Mouse (Mus musculus): Measurements from ENCODE around the gene Gm49388.

Gm49388 gene

DNA sequence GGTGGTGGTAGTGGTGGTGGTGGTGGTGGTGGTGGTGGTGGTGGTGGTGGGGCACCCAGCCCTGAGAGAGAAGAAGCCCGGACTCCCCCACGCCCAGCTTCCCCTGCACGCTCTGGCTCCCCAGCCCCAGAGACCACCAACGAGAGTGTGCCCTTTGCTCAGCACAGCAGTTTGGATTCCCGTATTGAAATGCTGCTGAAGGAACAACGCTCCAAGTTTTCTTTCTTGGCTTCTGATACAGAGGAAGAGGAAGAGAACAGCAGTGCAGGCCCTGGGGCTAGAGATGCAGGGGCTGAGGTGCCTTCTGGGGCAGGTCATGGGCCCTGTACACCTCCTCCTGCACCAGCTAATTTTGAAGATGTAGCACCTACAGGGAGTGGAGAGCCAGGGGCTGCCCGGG, at the start of gene Gm49388:
TSS of gene Gm49388 (plus strand) at position 301 of the 400 bp plus-strand sequence.
- DNase-seq = no peak

DNA sequence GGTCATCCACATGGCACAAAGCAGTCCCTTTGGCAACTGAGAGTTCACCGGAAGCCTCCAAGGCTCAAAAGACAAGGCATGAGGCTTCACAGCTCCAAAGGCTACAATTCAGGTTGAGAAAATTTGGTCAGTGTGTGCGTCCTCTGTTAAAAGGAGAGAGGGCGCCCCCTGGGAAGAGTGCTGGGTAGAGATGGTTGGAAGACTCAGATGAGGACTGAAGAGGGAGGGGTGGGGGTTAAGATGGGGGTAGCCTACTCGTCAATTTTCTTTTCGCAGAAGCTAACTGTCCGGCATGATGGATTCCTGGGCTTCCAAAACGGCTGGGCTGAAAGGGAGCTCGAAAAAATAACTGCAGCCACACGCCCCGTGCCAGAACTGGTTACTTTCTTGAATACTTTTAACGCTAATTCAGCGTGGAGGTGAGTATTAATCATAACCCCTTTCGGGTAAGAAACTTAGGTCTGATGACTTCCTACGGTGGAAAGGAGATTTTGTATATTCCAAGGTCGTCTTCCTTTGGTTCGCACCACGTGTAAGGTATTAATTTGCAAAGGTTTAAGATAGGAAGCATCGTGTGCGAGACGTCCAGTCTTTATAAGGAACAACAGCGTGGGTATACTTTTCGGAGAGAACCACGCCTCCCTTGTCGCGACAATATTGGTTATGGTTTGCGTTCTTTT, 40.9 kb upstream of the Gm49388 start, which contains the start of gene Fbxl19:
TSS of gene Fbxl19 (plus strand) at position 178 of the 680 bp plus-strand sequence.
- DNase-seq = peak; percentile 83

DNA sequence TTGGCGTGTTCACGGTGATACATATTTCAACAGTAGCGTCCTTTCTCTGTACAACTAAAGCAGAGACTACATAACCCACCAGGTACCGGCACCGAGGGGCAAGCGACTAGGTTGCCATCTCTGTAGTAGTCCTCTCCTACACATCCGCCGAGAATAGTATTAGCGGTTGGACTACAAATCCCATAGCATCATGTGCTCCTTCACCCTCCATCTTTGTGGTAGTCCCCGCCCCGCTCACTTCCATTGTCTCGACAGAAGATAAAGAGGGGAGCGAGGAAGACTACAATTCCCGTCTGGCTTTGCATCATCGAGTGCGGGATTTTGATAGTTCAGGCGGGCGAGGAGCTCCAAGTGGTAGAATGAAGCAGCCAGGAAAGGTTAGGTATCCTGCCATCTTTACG, 40.2 kb upstream of the Gm49388 start:
- peak; percentile 91 for DNase-seq

DNA sequence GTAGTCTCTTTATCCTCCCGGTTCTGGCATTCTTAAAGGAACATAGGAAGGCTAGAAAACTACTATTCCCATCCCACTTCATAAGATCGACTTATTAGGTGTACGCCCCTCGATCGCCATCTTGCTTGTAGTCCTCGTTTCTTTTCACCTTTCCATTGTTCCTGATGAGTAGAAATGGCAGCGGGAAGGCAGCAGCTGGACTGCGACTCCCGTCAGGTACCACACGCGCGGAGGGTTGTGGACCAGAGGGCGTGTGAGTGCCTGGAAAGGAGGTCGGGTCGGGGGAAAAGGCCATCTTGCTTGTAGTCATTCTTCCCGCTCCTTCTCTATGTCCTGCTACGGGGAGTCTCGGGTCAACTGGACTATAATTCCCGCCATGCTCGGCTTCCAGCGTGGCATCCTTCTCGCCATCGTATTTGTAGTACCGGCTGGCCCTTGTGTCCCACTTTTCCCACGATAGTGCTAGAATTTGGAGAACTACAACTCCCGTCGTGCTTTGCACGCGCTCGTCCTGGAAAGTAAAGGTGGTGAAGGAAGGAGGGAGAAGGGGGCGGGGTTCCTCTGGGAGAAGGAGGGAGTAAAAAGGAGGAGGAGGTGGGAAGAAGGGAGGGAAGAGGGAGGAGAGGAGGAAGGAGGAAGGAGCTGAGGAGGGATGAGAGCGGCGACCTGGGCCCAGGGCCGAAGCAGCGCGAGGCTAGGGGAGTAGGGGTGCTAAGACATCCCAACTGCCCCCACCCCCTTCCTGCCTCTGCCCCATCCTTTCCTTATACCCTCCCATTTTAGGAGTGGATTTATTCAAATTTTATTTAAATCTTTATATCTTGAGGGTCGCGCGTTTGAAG, 39.5 kb upstream of the Gm49388 start:
- DNase-seq = peak; percentile 73

DNA sequence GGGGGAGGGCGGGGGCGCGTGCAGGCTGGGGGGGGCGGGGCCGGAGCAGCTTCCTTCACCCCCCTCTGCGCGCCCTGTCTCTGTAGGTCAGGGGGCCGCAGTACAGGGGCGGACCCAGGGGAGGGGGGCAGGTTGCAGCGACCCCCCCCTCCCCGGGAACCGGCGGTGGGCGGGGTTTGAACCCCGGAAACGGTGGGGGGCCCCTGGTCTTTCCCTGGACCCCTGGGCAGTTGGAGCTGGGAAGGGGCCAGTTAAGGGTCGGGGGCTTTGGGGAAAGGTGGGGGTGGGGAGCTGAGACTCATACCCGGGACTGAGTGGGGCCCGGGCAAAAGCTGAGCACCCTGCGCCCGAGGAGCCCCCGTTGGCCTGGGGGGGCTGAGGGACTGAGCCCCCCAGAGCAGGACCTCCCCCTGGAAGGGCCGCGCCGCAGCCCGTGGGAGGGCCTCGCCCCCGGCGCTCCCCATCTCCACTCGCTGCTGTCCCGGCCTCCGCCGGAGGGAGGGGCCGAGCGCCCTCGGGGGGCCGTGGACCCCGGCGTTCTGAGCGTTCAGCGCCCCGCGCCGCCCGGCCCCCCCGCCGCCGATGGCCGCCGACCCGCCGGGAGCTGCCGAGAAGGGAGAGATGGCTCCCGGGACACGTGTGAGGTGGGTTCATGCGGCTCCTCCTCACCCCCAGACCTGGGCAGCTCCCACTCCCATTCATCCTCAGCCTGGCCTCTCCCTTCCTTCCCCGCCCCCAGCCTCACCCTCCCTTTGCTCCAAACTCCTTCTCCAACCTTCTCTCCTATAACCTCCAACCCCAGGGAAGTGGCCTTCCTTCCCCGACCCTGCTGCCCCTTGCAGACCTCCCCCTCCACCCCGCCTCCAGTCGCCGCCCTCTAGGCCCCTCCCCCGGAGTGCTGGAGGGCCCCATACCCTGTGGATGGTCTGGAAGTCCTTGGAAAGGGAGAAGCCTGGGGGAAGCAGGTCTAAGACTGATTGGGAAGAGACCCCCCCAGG, 38.6 kb upstream of the Gm49388 start:
- DNase-seq = peak; percentile 63

DNA sequence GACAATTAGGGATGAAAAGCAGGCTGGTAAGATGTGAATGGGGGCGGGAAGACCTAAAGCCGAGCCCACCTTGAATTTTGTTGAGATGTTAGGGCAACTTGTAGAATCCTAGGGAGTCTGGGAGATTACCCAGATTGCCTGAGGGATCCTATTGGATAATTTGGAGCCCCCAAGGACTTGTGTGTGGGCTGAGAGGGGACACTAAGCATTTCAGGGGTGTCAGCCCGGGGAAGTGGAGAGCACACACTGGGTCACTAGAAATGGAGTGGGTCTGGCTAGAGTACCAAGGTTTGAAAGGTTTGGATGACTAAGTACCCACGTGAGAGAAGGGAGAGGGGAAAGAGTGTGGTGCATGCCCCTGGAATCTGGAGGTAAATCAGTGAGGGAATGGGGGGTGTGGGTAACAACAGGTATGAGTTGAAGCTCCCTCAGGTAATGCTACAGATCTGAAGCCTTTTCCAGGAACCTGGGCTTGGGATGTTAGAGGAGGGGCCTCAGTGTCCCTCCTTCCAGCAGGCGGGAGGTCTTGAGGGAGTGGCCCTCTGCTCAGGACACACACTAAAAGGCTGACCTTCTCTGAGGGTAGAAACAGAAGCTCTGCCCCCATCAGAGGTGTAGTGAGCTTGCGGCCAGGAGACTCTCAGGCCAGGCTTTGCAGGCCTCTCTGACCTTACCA, 37.7 kb upstream of the Gm49388 start:
- DNase-seq = no peak

DNA sequence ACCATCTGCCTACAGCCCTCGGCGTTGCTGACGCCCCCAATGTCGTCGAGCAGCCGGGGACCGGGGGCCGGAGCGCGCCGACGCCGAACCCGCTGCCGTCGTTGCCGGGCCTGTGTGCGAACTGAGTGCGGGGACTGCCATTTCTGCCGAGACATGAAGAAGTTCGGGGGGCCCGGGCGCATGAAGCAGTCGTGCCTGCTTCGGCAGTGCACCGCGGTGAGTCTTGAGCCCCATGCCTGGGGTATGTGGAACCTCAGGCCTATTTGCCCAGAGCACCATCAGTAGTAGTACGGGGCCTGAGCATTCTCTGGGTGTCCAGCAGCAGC, 37.2 kb upstream of the Gm49388 start:
- DNase-seq = no peak

DNA sequence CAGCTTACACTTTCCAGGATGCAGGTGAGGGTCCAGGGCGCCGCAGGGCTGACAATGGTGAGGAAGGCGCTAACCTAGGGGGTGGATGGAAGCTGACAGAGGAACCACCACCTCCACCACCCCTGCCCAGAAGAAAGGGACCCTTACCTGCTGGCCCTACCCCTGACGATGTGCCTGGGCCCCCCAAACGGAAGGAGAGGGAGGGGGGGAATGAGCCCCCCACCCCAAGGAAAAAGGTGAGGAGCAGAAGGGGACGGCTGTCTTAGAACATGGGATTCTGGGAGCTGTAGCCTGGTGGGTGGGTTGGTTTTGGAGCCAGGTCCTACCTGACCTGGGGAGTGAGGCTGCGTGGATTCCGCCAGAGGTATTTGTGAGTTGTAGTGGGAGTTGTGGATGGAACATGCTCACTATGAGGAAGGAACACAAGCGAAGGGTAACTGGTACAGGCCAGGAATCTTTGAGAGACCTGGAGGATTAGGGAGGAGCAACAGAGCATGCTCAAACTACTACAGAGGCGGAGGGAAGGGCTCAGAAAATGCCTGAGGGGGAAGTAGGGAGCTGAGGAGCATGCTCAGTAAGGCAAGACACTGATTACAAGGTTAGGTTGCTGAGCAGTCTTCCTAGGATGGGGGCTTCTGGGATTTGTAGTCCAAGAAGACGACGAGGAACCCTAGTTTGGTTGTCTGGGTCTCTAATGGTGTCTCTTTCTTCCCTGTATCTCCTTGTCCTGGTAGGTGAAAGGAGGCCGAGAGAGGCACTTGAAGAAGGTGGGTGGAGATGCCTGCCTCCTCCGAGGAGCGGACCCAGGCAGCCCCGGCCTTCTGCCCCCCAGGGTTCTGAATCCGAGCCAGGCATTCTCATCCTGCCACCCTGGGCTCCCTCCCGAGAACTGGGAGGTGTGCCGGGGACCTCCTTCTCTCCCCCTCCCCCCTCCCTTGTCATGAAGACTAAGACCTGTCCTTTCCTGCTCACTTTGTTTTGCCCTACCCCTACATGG, 35.0 kb upstream of the Gm49388 start:
- no peak for DNase-seq

DNA sequence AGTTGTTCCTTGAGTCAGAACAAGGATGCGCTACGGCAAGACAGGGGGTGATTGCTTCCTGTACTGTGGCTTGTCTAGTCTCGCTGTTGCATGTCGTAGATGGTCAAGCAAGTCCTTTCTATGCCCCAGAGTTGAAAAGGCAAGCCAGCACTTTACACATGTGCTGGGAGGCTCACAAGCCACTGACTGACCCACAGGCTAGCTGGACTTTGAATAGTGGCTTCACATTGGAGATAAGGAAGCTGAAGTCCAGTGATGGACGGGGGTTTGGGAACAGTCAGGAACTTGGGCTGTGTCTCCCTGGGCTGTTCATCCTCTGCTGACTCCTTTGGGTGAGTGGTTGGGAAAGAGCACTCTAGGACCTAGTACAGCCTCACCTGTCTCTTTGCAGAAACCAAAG, 33.8 kb upstream of the Gm49388 start:
- DNase-seq = no peak

DNA sequence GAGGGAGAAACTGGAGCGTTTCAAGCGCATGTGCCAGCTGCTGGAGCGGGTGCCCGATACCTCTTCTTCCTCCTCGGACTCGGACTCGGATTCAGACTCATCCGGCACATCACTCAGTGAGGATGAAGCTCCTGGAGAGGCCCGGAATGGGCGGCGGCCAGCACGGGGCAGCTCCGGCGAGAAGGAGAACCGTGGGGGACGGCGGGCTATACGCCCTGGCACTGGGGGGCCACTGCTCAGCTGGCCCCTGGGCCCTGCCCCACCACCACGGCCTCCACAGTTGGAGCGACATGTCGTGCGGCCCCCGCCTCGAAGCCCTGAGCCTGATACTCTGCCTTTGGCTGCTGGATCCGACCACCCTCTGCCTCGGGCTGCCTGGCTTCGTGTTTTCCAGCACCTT, 33.3 kb upstream of the Gm49388 start:
- DNase-seq = no peak

DNA sequence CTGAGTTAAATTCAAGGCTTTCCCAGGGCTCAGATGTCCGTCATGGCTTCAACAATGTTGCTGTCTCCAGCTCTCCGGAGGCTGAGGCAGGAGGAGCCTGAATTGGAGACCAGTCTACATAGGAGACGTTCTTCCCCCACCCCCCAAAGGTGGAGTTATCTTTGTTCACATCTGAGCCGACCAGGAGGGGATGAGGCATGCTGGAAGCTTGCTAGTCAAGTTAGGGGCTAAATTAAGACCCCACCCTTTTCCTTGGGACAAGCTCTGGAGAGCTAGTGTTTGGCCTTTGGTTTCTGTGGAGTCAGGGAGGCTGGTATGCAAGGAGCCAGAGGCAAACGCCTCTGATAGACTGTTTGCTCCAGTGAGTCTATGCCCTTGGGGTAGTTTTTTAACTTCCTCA, 32.2 kb upstream of the Gm49388 start:
- no peak for DNase-seq

DNA sequence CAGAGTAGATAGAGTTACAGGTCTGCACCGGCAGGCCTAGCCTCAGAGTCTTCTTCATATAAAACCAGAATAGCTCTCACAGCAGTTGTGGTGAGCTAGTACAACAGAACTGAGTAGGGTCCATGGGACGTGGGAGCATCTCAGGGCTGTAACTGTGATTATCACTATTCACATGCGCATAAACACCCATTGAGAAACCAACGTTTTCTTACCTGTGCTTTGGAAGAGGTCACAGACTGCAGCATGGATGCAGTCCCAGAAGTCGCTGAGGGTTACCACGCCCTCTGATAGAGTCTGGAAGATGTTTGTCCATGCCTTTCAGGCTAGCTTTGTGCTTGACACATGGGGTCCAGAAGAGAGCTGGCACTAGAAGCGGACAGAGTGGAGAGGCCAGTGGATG, 31.7 kb upstream of the Gm49388 start:
- no peak for DNase-seq

DNA sequence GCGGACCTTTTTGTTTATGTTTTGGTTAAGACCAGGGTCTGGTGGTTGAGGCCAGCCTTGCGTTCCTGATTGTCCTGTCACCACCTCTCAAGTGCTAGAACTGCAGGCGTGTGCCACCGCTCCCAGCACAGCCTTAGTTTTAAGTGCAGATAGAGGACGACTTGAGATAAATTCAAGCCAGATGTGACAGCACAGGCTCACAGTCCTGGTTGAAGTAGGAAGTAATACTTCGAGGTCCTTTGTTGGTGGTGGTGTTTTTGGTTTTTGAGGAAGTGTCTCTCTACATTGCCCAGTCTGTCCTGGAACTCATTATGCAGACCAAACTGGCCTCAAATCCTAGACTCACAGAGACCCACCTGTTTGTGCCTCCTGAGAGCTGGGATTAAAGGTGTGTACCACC, 25.7 kb upstream of the Gm49388 start:
- no peak for DNase-seq

DNA sequence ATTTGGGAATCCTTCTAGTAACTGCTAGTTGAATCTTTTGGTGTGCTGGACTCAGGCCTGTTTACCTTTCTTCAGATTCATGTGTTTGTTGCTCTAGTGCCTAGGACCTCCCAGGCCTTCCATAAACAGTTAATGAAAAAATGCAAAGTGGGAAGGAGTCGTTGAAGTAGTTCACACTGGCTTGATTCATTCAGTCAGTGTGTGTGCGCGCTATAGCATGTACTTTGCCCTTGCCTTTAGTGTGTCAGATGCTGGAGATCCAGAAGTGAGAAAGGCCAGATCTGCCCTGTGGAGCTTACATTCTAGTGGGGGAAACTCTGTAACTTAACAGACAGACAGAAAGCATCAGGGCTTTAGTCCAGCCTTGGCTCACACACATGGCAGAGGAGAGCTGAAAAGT, 24.9 kb upstream of the Gm49388 start:
- DNase-seq = no peak

DNA sequence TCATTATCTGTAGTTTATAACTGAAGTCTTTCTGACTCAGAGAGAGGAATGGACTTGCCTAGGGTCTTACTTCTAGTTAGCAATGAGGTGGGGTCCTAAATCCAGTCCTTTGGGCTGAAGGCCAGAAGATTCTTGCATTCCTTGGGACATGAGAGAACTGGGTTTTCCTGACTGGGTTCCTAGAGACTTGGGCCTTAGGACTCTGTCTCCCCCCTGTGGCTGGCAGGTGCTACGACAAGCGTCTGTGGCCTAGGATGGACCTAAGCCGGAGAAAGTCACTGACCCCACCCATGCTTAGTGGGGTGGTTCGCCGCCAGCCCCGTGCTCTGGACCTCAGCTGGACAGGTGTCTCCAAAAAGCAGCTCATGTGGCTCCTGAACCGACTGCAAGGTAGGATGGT, 24.4 kb upstream of the Gm49388 start:
- DNase-seq = peak; percentile 66

DNA sequence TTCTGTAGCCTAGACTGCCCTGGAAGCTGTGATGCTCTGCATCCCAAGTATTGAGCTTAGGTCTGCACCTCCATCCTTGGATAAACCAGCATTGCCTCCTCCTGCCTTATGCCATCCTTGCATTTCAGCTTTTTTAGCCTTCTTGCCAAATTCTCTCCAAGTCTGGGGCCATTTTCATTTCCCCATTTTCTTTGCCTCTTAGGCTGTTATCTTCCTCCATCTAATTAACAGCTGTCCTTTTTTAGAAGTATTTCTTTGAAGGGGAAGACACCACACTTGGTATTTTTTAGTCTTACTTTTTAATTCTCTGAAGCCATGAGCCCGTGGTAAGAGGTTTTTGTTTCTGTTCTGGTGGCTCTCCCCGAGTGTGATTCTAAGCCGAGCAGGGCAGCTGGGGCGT, 21.8 kb upstream of the Gm49388 start:
- DNase-seq = no peak

DNA sequence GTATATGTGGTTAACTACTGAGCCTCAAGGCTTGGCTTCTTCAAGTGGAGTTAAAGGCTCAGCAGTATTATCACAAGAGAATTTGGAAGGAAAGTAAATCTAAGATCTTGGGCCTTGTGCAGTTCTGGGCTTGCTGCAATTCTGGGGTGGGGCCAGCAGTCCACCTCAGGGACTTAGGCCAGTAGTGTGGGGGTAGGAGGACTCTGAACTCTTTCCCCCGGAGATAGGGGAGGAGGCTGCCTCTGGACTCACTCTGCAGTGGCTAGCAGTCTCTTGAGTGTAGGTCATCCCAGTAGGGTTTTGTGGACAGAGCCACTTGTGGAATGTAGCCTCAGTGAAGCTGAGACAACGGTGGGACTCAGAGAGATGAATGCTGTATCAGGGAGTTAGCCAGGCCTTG, 19.7 kb upstream of the Gm49388 start:
- no peak for DNase-seq

DNA sequence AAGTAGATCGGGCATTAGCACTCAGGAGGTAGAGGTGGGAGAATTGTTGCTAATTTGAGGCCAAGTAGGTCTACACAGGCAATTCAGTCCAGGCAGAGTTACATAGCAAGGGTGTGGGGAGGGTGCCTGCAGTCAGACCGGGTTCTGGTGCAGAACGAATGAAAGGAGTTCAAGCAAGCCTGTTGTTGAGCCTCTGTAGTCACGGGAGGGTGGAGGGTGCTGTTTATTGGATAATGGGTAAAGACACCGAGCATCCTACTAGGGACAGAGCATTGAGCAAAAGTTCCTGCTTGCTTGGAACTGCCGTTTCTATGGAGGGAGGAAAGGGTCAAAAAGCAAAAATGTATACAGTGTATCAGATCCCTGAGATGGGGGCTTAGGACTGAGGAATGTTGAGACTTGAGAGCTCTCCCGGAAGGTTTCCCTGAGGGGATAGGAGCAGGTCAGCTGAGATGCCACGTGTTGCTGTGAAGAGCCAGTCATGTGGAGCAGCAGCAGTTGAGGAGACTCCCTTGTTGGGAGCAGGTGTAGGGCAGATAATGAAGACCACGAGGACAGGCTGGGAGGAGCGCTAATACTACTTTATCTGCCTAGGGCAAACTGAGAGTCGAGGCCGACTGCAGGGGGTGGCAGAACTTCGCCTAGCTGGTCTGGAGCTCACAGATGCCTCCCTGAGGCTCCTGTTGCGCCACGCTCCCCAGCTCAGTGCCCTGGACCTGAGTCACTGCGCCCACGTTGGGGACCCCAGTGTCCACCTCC, 18.4 kb upstream of the Gm49388 start:
- no peak for DNase-seq

DNA sequence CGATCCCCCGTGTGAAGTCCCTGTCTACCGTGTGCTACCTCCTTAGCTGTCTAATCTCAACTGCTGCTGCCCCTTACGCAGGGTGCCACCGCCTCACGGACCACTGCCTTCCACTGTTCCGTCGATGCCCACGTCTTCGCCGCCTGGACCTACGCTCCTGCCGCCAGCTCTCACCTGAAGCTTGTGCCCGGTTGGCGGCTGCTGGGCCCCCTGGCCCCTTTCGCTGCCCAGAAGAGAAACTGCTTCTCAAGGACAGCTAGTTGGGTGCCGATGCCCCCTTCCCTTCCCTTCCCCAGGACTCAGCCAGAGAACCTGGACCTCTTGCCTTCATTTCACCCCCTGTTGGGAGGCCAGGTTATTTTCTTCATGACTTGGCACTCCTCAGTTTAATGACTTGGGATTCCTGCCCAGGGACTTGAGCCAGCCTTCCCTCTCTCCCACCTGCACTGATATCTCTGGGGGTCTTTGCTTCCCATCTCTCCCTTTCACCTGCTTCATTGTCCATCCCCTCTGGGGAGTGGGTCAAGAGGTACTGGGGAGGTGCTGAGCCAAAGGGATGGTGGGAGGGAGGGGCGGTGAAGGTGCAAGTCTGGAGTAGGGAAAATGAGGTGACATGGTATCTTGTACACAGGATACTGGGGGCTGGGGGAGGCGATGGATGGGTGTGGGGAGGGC, 17.6 kb upstream of the Gm49388 start:
- no peak for DNase-seq

All from thymus, postnatal 14 days (tissue).